Comparison of ENCODE assay signal across 19 mouse cellular contexts in the genomic region with DNA sequence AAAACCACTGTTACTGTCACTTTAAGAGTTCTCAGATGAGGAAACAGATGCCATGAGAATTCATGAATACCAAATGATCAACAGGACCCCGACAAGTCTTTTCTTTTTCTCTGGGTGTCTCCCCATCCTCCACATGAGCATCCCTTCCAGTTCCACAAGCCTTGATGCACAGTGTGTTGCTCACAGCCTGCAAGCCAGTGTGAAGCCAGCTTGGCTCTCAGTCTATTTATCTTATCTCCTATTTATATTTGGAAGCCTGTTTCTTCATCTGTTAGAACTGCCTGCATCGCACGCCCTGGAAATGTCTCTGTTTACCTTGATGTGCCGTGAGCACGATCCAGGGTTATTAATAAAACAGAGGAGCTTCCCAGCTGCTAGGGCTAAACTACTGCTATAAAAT.
DNase-seq lines count a peak whose midpoint lies in the region; ATAC-seq and TF ChIP-seq lines count a peak whose summit lies in the region.
"Had no signal": no experiment of that assay in that cellular context is flagged by ENCODE, and none has a peak within 500 bp of the region (broad histone marks: within the 10 kb centered on the region; RNA-seq: fewer than 3 reads in every experiment).

No protein-coding gene starts in this region.

- peaks cover 2% of the 10 kb centered on the region; the same call in 1 of the 2 replicates for H3K4me1 ChIP-seq in midbrain, embryonic 11.5 days (ENCODE audit: control insufficient read depth, insufficient read depth, low read length)
- no peaks in the 10 kb centered on the region for H3K4me1 ChIP-seq in midbrain, embryonic 15.5 days
- H3K4me1 ChIP-seq in forebrain, postnatal 0 days (ENCODE audit: insufficient read depth): no peaks in the 10 kb centered on the region; the same call in 1 of the 2 replicates
- peaks cover 3% of the 10 kb centered on the region; the same call in 1 of the 2 replicates for H3K4me1 ChIP-seq in hindbrain, embryonic 12.5 days
- H3K4me1 ChIP-seq: heart, embryonic 15.5 days; limb, embryonic 13.5 days had no signal

- intact Hi-C loops in left cerebral cortex, postnatal 25 days (cut with DNase I): no loop called here
- intact Hi-C loops in heart, postnatal 10 days (cut with DNase I): no loop called here

- no peaks in the 10 kb centered on the region for H3K36me3 ChIP-seq in midbrain, embryonic 11.5 days (ENCODE audit: control insufficient read depth, insufficient read depth, low read length)
- no peaks in the 10 kb centered on the region for H3K36me3 ChIP-seq in midbrain, embryonic 15.5 days (replicated peaks)
- H3K36me3 ChIP-seq in forebrain, postnatal 0 days (ENCODE audit: insufficient read depth): no peaks in the 10 kb centered on the region
- no peaks in the 10 kb centered on the region for H3K36me3 ChIP-seq in hindbrain, embryonic 12.5 days
- H3K36me3 ChIP-seq: heart, embryonic 15.5 days; limb, embryonic 13.5 days had no signal

- TF ChIP-seq CTCF in forebrain, postnatal 0 days (IDR thresholded peaks at IDR 0.05; ENCODE audit: low read depth): no peak

- 84% methylated on average over 5 of the region's 5 CpGs for WGBS in midbrain, embryonic 11.5 days
- WGBS in midbrain, embryonic 15.5 days: 68% methylated on average over 5 of the region's 5 CpGs
- 69% methylated on average over 5 of the region's 5 CpGs for WGBS in forebrain, postnatal 0 days
- 72% methylated on average over 5 of the region's 5 CpGs for WGBS in hindbrain, embryonic 12.5 days

- no peak overlapping the region for H3K27ac ChIP-seq in midbrain, embryonic 11.5 days (ENCODE audit: low read depth, low read length)
- H3K27ac ChIP-seq in midbrain, embryonic 15.5 days: no peak overlapping the region
- H3K27ac ChIP-seq in forebrain, postnatal 0 days (ENCODE audit: low read depth, low read length): 0 out of 2 replicates have a peak overlapping the region, but pooled peaks have one; percentile 45
- no peak overlapping the region for H3K27ac ChIP-seq in hindbrain, embryonic 12.5 days
- H3K27ac ChIP-seq: heart, embryonic 15.5 days; hindbrain, embryonic 14.5 days; limb, embryonic 13.5 days had no signal

- no peak overlapping the region for H3K4me3 ChIP-seq in midbrain, embryonic 11.5 days (ENCODE audit: low read depth, low read length)
- H3K4me3 ChIP-seq in midbrain, embryonic 15.5 days: no peak overlapping the region
- no peak overlapping the region for H3K4me3 ChIP-seq in forebrain, postnatal 0 days (ENCODE audit: low read depth, low read length)
- no peak overlapping the region for H3K4me3 ChIP-seq in hindbrain, embryonic 12.5 days
- H3K4me3 ChIP-seq: heart, embryonic 15.5 days; limb, embryonic 13.5 days had no signal

- no peak overlapping the region for H3K4me2 ChIP-seq in midbrain, embryonic 11.5 days
- no peak overlapping the region for H3K4me2 ChIP-seq in midbrain, embryonic 15.5 days
- H3K4me2 ChIP-seq in forebrain, postnatal 0 days (ENCODE audit: low read depth): no peak overlapping the region
- H3K4me2 ChIP-seq in hindbrain, embryonic 12.5 days (replicated peaks): no peak overlapping the region
- H3K4me2 ChIP-seq: heart, embryonic 15.5 days; hindbrain, embryonic 14.5 days; limb, embryonic 13.5 days had no signal

- DNase-seq in midbrain, embryonic 11.5 days (ENCODE audit: low spot score, missing footprints): peak; percentile 53
- DNase-seq in forebrain, postnatal 0 days: peak; percentile 66
- DNase-seq in layer of hippocampus, adult 8-10 months (ENCODE audit: low spot score in 2 of 2): peak; percentile 42 to 45
- DNase-seq in left cerebral cortex, postnatal 25 days (ENCODE audit: low spot score in 2 of 2): peak; percentile 48 to 56
- no peak for DNase-seq in heart, postnatal 10 days
- DNase-seq in kidney, adult 11 months: no peak
- DNase-seq: adrenal gland, adult 2 months; cerebellum, adult 8-10 months; embryo, embryonic 11 days; kidney, adult 18-20 months; kidney, postnatal 36 days; liver, postnatal 0 days; lung, postnatal 36 days had no signal

- no peaks in the 10 kb centered on the region for H3K27me3 ChIP-seq in midbrain, embryonic 11.5 days (ENCODE audit: control insufficient read depth, insufficient read depth, low read length)
- H3K27me3 ChIP-seq in midbrain, embryonic 15.5 days (replicated peaks): no peaks in the 10 kb centered on the region
- no peaks in the 10 kb centered on the region for H3K27me3 ChIP-seq in forebrain, postnatal 0 days (ENCODE audit: insufficient read depth, low read length)
- no peaks in the 10 kb centered on the region for H3K27me3 ChIP-seq in hindbrain, embryonic 12.5 days
- H3K27me3 ChIP-seq: heart, embryonic 15.5 days; limb, embryonic 13.5 days had no signal

- no peak overlapping the region for H3K9ac ChIP-seq in midbrain, embryonic 11.5 days (ENCODE audit: low read length)
- H3K9ac ChIP-seq in midbrain, embryonic 15.5 days: no peak overlapping the region
- no peak overlapping the region for H3K9ac ChIP-seq in forebrain, postnatal 0 days
- H3K9ac ChIP-seq in hindbrain, embryonic 12.5 days: no peak overlapping the region
- H3K9ac ChIP-seq: heart, embryonic 15.5 days; hindbrain, embryonic 14.5 days; limb, embryonic 13.5 days; liver, postnatal 0 days had no signal

- H3K9me3 ChIP-seq in midbrain, embryonic 11.5 days (ENCODE audit: control insufficient read depth, low read length): no peaks in the 10 kb centered on the region
- H3K9me3 ChIP-seq in midbrain, embryonic 15.5 days: no peaks in the 10 kb centered on the region
- no peaks in the 10 kb centered on the region for H3K9me3 ChIP-seq in forebrain, postnatal 0 days (ENCODE audit: low read length)
- H3K9me3 ChIP-seq in hindbrain, embryonic 12.5 days (replicated peaks): no peaks in the 10 kb centered on the region
- H3K9me3 ChIP-seq: heart, embryonic 15.5 days; limb, embryonic 13.5 days had no signal

- no peak for ATAC-seq in midbrain, embryonic 11.5 days (ENCODE audit: low FRiP score)
- no peak for ATAC-seq in midbrain, embryonic 15.5 days (replicated peaks)
- ATAC-seq in forebrain, postnatal 0 days: peak; percentile 88
- no peak for ATAC-seq in hindbrain, embryonic 12.5 days (ENCODE audit: low FRiP score)
- ATAC-seq: liver, postnatal 0 days; midbrain, embryonic 16.5 days had no signal

Comparison
In these comparisons a context has a peak if more than half of its experiments do, and no peak if none do; other contexts are left out.
1. DNase-seq: peak in midbrain, embryonic 11.5 days (single experiment), forebrain, postnatal 0 days (single experiment), layer of hippocampus, adult 8-10 months (2 of 2) and left cerebral cortex, postnatal 25 days (2 of 2); none in heart, postnatal 10 days (0 of 2) and kidney, adult 11 months (single experiment).